Mouse (Mus musculus) thymus, adult 2 months (tissue): ENCODE measurements around the gene E330034G19Rik.

ENCODE experiments used
- CTCF ChIP-seq: fragments of 200-500 bp; IDR thresholded peaks from 2 replicates; pipeline ENCODE4 v1.5.1; 2012; ENCODE audit warnings: mild to moderate bottlenecking, control low read depth, low read length, moderate library complexity, borderline replicate concordance; ENCODE audit not compliant: control insufficient read depth, poor library complexity, insufficient read depth; ENCODE audit errors: extremely low read depth
- POLR2A ChIP-seq: fragments of 200-500 bp; IDR thresholded peaks from 2 replicates; pipeline ENCODE4 v1.6.1; 2012; ENCODE audit warnings: mild to moderate bottlenecking, low read length, control low read depth, moderate library complexity; ENCODE audit not compliant: control insufficient read depth, poor library complexity, insufficient read depth; ENCODE audit errors: extremely low read depth

GRCm38 (mm10) chr14:24286136-24286535, 6.9 kb upstream of the E330034G19Rik start:
- TF ChIP-seq CTCF (no peak), POLR2A (no peak)
